Mouse (Mus musculus) splenic B cell, adult 2 months (primary cell): ENCODE results near the gene Wbp11.

ENCODE experiments used
- DNase-seq: peaks from one replicate; pipeline ENCODE4 v3.0.0-alpha.2; 2011; ENCODE audit warnings: low read depth, low spot score
- H3K27me3 ChIP-seq: 2 replicates; pipeline ENCODE4 v1.6.1; 2012; ENCODE audit warnings: mild to moderate bottlenecking, low read length, moderate library complexity, mixed read lengths; ENCODE audit not compliant: control insufficient read depth, poor library complexity, insufficient read depth, severe bottlenecking
- H3K36me3 ChIP-seq: 2 replicates; pipeline ENCODE4 v1.6.1; 2012; ENCODE audit warnings: mild to moderate bottlenecking, low read length, moderate library complexity, mixed read lengths; ENCODE audit not compliant: control insufficient read depth, poor library complexity, insufficient read depth, severe bottlenecking

Wbp11 gene

DNA sequence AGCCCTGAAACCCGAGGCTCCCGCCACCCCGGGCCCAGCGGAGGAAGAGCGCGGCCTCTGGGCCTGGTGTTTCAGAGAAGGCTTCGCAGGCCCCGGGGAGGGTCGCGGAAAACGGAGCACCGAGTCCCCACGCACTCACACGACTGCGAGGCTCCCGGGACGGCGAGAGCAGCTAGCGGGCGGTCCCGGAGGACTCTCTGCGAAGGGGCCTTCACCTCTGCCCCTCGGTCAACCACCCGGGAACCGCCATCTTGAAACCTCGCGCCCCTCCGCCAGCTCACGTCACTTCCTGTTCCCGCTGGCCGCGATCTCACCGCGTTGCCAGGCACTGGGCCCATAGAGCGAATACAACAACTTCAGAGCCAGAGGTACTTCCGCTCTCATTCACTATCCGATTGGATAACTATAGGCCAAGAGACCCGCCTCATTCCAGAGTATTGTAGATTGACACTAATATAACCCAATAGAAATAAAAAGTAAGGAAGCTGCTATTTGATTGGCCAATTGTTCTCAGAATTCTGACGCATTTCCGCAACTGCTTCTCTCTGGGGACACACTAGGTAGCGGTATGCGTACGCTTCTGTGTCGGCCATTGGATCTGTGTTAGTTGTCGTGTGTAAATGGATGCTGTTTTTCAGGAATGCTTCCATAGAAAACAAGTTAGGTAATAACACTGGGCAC lies at the start of gene Wbp11:
Wbp11 (minus strand) TSS at position 353 of the 681 bp plus-strand sequence.
- Histone ChIP-seq H3K27me3 (no peaks in the 10 kb centered on the region), H3K36me3 (peaks cover 4% of the 10 kb centered on the region; the same call in 1 of the 2 replicates)
- peak; percentile 98 for DNase-seq

DNA sequence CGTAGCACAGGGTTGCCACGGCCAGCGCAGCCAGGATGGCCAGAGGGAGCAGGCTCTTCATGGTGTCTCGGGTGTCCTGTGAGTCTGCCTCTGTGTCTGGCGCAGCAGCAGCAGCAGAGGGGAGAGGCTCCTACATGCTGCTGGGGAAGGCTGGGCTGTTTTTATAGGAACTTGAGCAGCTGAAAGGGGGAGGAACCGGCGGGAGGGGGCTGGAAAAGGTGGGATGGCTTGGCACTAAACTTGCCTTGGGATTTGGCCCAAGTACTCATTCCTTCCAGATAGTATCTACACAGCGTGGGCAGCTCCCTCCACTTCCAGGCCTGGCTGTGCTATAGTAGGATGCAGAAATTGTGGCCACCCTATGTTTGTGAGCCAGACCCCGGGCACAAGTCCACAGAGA lies 47.6 kb upstream of the Wbp11 start, which contains the start of gene Mgp:
Mgp (minus strand) TSS at position 154 of the 400 bp plus-strand sequence.
- DNase-seq, result no peak
- no peaks in the 10 kb centered on the region for H3K27me3 ChIP-seq
- H3K36me3 ChIP-seq, result no peaks in the 10 kb centered on the region

DNA sequence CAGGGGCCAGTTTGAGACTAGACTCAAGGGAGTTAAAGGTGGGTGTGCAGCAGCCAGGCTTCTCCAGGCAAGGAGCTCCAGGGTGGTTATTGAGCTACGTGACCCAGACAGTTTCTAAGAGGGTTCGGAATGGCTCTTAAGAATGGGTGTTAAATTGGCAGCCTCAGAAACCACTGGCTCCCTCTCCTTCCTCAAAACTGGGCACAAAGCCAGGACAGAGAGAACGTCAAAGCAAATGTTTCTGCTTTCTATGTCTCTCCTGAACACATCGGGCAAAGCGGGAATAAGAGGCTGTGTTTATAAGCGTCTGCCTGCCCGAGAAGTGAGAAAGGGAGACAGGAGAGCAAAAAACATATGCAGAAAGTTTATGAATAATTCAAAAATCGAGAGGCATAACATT lies 46.6 kb upstream of the Wbp11 start:
- H3K27me3 ChIP-seq, result no peaks in the 10 kb centered on the region
- H3K36me3 ChIP-seq, result no peaks in the 10 kb centered on the region
- no peak for DNase-seq

DNA sequence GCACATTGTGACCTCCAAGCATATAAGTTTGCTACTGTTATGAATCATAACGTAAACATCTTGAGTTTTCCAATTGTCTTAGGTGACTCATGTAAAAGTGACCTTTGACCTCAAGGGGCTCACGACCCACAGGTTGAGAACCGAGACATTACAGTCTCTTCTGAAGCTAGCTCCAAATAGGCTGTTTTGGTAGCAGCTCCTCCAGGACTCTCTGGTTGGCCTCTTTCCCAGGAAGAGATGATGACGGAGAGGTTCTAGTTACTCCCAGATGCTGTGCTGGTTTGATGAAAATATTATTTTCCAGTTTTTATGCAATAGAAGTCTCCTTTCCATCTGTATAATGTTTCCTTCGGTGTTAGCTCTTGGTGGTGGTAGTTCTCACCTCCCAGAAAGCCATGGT lies 40.9 kb upstream of the Wbp11 start:
- no peak for DNase-seq
- Histone ChIP-seq H3K27me3 (no peaks in the 10 kb centered on the region), H3K36me3 (no peaks in the 10 kb centered on the region)

DNA sequence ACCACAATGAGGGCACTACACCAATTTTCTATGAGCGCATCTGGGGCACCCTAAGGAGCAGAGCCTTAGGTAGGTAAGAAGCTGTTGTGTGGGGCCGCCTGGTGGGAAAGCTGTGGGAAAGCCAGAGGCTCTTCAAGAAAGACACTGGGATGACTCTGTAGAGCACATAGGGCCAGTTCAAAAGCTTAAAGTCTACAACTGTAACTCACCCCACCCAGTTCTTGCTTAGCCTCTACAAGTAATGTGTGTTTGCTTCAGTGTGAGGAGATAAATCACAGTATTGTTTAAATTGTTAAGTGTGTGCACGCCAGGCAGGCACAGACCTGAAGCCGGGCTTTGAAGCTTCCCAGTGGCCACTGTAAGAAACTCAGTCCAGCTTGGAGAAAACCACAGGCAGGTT lies 38.1 kb upstream of the Wbp11 start:
- Histone ChIP-seq H3K27me3 (no peaks in the 10 kb centered on the region), H3K36me3 (no peaks in the 10 kb centered on the region)
- DNase-seq, result no peak

DNA sequence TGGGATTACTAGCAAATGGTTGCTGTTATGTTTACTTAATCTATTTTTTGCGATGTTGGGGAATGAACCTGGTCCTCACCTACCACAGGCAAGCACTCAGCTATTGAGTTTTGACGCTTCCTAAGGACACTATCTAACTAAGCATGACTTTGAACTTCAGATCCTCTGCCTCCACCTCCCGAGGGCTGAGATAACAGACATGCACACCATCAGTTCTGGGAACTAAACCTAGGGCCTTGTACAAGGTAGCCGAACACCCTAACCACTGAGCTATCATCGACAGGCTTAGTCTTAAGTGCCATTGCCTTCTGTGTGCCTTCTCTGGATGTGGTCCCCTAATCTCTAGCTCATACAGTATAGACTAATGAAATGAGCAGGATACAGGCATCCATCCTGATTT lies 37.3 kb upstream of the Wbp11 start:
- no peaks in the 10 kb centered on the region for H3K27me3 ChIP-seq
- no peak for DNase-seq
- H3K36me3 ChIP-seq, result no peaks in the 10 kb centered on the region

DNA sequence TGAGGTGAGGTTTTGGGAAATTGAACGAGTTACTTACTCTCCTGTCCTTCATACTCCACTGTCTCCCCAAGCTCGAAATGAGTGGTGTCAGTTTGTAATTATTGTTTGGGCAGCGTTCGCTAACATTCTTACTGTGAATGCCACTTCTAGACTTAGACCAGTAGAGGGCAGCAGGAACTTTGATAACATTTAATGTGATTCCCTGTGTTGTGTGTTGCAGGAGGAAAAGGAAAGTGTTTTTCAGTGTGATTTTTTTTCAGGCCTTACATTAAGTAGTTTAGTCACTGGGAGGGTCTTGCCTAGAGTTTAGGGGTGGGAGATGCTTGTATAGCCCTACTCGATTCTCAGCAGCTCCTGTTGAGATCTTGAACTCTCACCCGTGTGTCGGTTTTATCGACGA lies 33.0 kb upstream of the Wbp11 start:
- peak; percentile 66 for DNase-seq
- H3K27me3 ChIP-seq, result no peaks in the 10 kb centered on the region

DNA sequence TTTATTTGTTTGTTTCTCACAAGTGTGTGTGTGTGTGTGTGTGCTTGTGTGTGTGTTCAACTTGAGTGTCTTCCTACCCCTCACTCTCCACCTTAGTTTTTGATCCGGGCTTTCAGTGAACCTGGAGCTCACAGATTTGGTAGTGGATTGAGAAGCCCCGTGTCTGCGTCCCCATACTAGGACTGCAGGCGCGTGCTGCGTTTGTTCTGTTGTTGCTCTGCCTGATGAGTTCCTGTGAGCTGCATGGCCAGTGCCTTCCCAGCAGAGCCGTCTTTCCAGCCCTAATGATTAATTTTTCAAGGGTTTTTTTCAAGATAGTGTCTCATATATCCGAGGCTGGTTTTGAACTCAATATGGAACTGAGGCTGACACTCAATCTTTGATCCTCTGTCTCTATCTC lies 30.4 kb upstream of the Wbp11 start:
- H3K36me3 ChIP-seq, result no peaks in the 10 kb centered on the region
- H3K27me3 ChIP-seq, result no peaks in the 10 kb centered on the region
- no peak for DNase-seq

More for the DNA sequence above, 33.0 kb upstream of the Wbp11 start:
- H3K36me3 ChIP-seq, result no peaks in the 10 kb centered on the region

DNA sequence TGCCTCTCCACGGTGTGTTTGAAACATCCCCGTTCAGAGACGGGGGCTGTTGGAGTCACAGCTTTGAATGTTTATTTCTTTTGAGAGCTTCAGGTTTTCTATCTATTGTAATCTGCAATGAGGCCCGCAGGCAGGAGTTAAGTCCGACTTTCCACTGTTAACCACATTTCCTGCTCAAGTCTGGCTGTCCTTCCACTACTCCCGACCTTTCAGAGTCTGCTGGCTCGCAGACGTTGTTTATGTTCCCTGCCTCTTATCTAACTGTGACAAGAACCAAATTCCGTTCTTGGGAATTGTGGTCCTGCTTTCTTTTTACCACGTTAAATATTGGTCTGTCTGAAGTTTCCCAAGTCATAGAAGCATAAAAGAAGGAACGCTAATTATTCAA lies 29.8 kb upstream of the Wbp11 start:
- Histone ChIP-seq H3K27me3 (no peaks in the 10 kb centered on the region), H3K36me3 (no peaks in the 10 kb centered on the region)
- no peak for DNase-seq

DNA sequence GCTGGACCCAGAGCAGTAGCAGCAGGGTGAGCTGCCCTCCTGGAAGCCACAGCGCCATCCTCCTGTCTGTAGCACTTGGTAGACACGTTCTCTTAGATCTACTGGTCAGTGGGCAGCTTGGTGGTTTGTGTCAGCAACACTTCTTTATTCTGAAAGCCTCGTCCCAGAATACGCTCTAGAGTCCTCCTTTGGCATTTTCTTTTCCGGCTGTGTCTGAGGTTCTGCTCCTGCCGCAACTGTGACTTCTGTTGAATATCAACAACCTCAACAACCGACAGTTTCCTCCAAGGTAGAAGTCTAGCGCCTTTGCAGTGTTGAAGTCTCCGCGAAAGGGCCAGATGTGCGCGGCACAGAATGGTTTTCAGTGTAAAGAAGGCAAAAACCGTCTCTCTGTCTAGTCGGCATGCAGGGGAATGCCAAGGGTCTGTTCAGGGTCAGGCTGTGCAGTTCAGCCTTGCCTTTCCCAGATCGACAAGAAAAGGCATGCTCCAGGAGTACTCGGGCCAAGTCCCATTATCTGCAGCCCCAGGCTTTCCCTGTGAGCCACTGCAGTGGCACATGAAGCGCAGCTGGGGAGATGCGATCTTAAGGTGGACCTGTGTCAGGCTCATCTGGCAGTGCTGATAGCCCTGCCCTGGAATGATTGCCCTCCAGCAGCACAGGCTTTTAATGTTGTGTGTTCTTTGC lies 29.3 kb upstream of the Wbp11 start, which contains the start of gene Art4:
Art4 (minus strand) TSS at position 548 of the 687 bp plus-strand sequence.
- H3K36me3 ChIP-seq, result no peaks in the 10 kb centered on the region
- DNase-seq, result peak; percentile 23
- no peaks in the 10 kb centered on the region for H3K27me3 ChIP-seq

DNA sequence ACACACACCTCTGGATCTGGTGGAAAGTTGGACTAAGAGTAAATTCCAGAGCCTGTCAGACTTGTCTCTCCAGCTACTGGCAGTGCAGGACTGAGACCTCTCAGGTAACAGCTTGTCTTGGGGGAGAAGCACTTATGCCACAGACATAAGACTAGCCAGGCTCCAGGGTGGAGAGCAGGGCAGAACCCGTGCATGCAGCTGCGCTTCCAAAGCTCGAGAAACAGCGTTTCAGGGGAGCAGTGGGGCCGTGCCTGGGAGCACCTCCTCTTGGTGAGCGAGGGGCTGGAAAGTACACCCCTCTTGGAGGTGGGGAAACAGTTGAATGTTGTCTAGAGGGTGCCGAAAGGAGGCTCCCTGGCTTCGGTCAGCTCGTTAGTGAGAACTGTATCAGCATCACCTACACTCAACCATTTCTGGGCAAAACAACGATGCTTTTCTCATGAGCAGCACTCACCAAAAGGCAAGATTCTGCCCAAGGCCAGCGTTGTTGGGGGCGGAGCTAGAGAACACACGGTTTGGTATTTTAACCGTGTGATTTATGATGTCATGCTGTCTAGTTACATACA lies 28.1 kb upstream of the Wbp11 start:
- H3K36me3 ChIP-seq, result no peaks in the 10 kb centered on the region
- peak; percentile 49 for DNase-seq
- H3K27me3 ChIP-seq, result no peaks in the 10 kb centered on the region

DNA sequence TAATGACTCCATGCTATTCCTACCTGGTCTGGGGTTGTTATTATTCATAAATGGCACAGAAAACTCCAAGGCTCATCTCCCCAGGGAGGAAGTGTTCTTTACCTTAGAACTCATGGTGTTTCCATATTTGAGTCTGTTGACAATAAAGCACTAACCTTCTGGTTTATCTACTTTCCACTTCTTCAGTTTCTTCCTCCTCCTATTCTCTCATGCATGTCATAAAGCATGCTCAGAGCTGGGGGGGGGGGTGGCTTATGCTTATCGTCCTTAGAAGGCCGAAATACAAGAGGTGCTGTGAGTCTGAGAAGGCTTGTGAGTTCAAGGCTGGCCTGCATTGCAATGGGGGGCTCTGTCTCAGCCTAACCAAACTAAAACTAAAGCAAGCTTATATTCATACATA lies 27.1 kb upstream of the Wbp11 start:
- Histone ChIP-seq H3K27me3 (no peaks in the 10 kb centered on the region), H3K36me3 (no peaks in the 10 kb centered on the region)
- peak; percentile 55 for DNase-seq

DNA sequence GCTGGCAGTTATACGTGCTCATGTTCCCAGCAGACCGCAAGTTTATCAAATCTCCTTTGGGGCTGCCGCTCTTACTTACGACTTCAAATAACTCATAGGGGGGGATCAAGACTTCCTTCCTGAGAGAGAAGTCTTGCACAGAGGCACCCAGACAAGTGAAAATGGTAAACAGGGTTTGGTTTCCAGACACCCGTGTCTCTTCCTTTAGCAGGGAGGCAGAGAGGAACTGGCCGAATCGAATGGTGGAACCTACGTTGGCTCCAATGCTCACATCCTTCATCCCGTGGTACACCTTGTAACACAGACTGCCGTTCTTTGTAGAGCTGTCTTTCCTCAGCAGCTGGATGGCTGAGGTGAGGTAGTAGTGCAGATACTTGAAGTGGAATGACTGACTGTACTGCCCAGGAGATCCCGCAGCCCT lies 26.3 kb upstream of the Wbp11 start:
- no peaks in the 10 kb centered on the region for H3K27me3 ChIP-seq
- peak; percentile 41 for DNase-seq
- no peaks in the 10 kb centered on the region for H3K36me3 ChIP-seq

DNA sequence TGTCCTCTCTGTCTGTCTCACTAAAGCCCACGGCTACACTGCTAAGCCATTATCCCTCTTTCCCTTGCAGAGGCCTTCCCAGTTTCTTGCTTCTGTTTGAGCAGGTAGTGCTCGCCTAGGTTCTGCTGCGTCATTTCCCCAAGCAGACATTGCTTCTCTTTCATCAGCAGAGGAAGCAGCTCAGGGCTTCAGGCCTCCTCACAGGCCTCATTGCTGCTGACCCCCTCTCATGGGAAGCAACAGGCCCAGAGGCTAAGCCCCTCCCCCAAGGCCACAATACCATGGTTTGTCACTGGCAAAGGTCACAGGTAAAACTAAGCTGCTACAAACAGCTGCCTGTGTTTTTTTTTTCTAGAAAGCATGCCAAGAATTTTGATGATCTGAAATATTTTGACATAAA lies 24.7 kb upstream of the Wbp11 start:
- Histone ChIP-seq H3K27me3 (no peaks in the 10 kb centered on the region), H3K36me3 (no peaks in the 10 kb centered on the region)
- no peak for DNase-seq

DNA sequence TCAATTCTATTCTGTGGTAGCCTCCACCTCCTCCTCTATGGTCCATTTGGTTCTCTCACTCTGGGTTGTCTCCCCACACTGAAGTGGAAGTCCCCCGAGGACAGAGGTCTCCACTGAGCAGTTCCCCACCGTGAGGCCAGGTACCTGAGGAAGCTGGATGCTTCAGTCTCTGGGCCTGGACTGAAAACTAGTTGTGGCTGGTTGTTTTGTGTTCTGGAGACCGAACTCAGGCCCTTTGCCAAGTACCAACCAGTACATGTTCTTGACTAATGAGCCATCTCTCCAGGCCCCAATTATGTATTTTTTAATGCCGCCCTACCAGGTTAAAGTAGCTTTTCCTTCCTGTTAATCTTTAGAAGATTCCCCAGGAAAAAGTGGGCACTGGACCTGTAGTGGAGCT lies 24.3 kb upstream of the Wbp11 start:
- no peak for DNase-seq
- H3K36me3 ChIP-seq, result no peaks in the 10 kb centered on the region
- H3K27me3 ChIP-seq, result no peaks in the 10 kb centered on the region
